Mouse (Mus musculus) lung, embryonic 14.5 days (tissue): ENCODE measurements around the gene Myl7. TPM values are rescaled to one million over a fixed set of nuclear protein-coding genes. Genes with fewer than 3 reads are reported as not detected.
A peak's percentile ranks its signal among the peaks of the same experiment; 100 is the strongest.

ENCODE experiments used
- ATAC-seq: fragments of 200-750 bp; cut with Nextera tagmentation; 2 replicates; pipeline ENCODE4 v1.8.0; 2017; ENCODE audit warnings: mild to moderate bottlenecking, moderate TSS enrichment, moderate library complexity; ENCODE audit not compliant: insufficient read depth
- DNase-seq: peaks from one replicate; pipeline ENCODE4 v3.0.0-alpha.2; 2015
- H3K27ac ChIP-seq: fragments of 300-500 bp; sonication (generic); 2 replicates; pipeline ENCODE4 v1.5.1; 2014; ENCODE audit warnings: low read depth, mild to moderate bottlenecking, moderate library complexity
- H3K27me3 ChIP-seq: fragments of 300-500 bp; sonication (generic); 2 replicates; pipeline ENCODE4 v1.6.1; 2014; ENCODE audit warnings: low read length, control low read depth; ENCODE audit not compliant: insufficient read depth
- H3K36me3 ChIP-seq: fragments of 300-500 bp; sonication (generic); 2 replicates; pipeline ENCODE4 v1.6.1; 2014; ENCODE audit warnings: control low read depth; ENCODE audit not compliant: insufficient read depth
- H3K4me1 ChIP-seq: fragments of 300-500 bp; sonication (generic); 2 replicates; pipeline ENCODE4 v1.6.1; 2014; ENCODE audit warnings: antibody characterized with exemption, control low read depth; ENCODE audit not compliant: insufficient read depth
- H3K4me2 ChIP-seq: fragments of 300-500 bp; sonication (generic); 2 replicates; pipeline ENCODE4 v1.6.1; 2014; ENCODE audit warnings: mild to moderate bottlenecking
- H3K4me3 ChIP-seq: fragments of 300-500 bp; sonication (generic); 2 replicates; pipeline ENCODE4 v1.5.1; 2014; ENCODE audit warnings: low read depth, low read length
- H3K9ac ChIP-seq: fragments of 300-500 bp; sonication (generic); 2 replicates; pipeline ENCODE4 v1.6.1; 2014
- H3K9me3 ChIP-seq: fragments of 300-500 bp; sonication (generic); 2 replicates; pipeline ENCODE4 v1.6.1; 2016; ENCODE audit warnings: low read depth, low read length, control low read depth
- CTCF ChIP-seq: IDR thresholded peaks from 2 replicates; pipeline ENCODE4 v1.5.1; 2016; ENCODE audit warnings: antibody characterized with exemption, low read depth
- WGBS: fragments of 180-500 bp; shearing (Covaris S2); extraction: QIAGEN DNeasy Blood & Tissue Kit; methylation state at CpG from one replicate; pipeline ENCODE4 v1.1.7; 2014; 5-methylcytosine and 5-hydroxymethylcytosine counted together
- polyA plus RNA-seq: library from polyadenylated mRNA; unstranded; fragments of >200 nt; fragmentation: Nextera tagmentation; extraction: Ambion mirVana; gene quantifications from 2 replicates; pipeline ENCODE4 v1.2.1, GENCODE M21; 2014

Myl7 gene
- polyA plus RNA-seq, 1 experiment from 2014 or later: 21.4 TPM

DNA sequence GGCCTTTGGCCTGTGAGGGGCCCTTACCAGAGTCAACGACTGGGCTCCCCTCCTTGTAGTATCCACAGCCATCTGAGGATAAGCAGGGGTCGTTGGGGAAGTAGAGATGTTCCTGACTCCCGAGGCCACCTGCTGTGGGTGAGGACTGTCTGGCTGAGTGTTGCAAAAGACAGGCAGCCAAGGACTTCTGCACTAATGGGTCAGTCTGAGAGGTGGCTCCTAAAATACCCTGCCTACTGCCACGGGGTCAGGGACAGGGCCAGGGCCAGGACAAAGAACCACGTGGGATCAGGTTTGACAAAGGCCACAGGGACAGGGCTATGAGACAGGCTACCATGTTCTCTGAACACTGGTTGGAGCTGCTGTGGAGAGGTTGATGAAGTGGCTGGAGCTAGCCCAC lies 16.4 kb upstream of the Myl7 start:
- Histone ChIP-seq H3K4me2 (no peak overlapping the region), H3K36me3 (no peaks in the 10 kb centered on the region), H3K9ac (no peak overlapping the region), H3K4me1 (no peaks in the 10 kb centered on the region), H3K27me3 (no peaks in the 10 kb centered on the region), H3K4me3 (no peak overlapping the region), H3K9me3 (no peaks in the 10 kb centered on the region), H3K27ac (no peak overlapping the region)
- ATAC-seq: no peak
- no peak for TF ChIP-seq CTCF
- WGBS: 45% methylated on average over 5 of the region's 5 CpGs
- no peak for DNase-seq

DNA sequence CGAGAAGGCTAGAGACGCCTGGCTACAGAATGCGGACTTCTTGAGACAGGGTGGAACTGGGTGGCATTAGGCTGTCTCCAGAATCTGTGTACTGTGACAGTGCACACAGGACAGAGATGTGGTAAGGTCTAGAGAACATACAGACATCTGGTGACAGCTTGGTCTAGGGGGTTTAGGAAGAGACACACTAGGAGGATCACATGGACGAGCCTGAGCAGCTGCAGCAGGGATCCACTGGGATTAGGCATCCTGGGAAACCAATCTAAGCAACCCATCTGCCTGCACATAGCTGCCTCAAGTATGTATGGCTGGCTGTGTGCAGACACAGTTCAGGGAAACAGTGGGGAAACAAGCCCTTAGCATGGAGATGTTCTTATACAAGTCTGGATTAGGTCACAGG lies 15.4 kb upstream of the Myl7 start:
- Histone ChIP-seq H3K4me2 (no peak overlapping the region), H3K27ac (no peak overlapping the region), H3K9ac (no peak overlapping the region), H3K36me3 (no peaks in the 10 kb centered on the region), H3K4me3 (no peak overlapping the region), H3K9me3 (no peaks in the 10 kb centered on the region), H3K4me1 (no peaks in the 10 kb centered on the region), H3K27me3 (no peaks in the 10 kb centered on the region)
- TF ChIP-seq CTCF: no peak
- 79% methylated on average over 4 of the region's 4 CpGs for WGBS
- no peak for ATAC-seq
- DNase-seq: no peak

DNA sequence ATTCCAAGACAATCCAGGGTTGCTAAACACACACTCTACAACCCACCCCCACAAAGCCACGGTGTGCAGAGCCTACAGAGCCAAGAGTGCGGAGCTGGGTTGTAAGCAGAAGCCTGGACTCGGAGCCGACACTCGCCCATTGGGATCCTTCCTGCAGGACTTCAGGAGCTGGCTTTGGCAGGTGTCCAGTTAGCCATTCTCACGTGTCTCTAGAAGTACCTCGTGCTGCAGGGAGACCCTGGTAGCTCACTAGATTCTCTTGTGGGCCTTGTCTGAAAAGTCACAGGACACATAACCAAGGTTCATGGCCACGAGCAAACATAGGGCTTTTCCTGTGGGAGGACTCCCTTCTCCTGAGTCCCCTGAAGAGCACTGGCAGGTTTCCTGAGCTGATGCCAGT lies 14.7 kb upstream of the Myl7 start:
- no peaks in the 10 kb centered on the region for H3K9me3 ChIP-seq
- H3K4me1 ChIP-seq: no peaks in the 10 kb centered on the region
- H3K27me3 ChIP-seq: no peaks in the 10 kb centered on the region
- H3K4me3 ChIP-seq: no peak overlapping the region
- no peak for TF ChIP-seq CTCF
- WGBS: 63% methylated on average over 8 of the region's 8 CpGs
- no peak for ATAC-seq
- H3K4me2 ChIP-seq: no peak overlapping the region
- no peaks in the 10 kb centered on the region for H3K36me3 ChIP-seq
- H3K27ac ChIP-seq: no peak overlapping the region
- DNase-seq: no peak
- H3K9ac ChIP-seq: no peak overlapping the region

DNA sequence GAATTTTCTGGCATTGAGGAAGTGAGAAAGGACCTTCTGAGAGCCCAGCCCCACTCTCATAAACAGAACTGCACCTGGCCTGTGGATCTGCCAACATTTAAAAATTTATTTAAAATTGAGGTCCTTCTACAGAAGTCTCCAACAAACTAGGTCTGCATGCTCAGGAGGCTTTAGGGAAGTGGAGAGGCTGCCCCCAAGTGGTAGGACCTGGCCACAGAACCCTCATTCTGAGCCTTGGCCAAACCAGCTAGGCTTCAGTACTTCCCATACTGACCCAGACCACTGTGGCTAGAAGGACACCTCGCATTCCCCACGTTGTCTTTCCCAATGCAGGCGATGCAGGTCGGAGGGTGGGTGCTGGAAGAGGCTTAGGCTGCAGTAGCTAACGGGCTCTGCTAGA lies 14.1 kb upstream of the Myl7 start:
- Histone ChIP-seq H3K36me3 (no peaks in the 10 kb centered on the region), H3K27me3 (no peaks in the 10 kb centered on the region), H3K9ac (no peak overlapping the region), H3K27ac (no peak overlapping the region), H3K4me2 (no peak overlapping the region), H3K9me3 (no peaks in the 10 kb centered on the region), H3K4me1 (no peaks in the 10 kb centered on the region), H3K4me3 (no peak overlapping the region)
- 25% methylated on average over 5 of the region's 5 CpGs for WGBS
- TF ChIP-seq CTCF: peak; percentile 77
- ATAC-seq (peak; percentile 73), DNase-seq (peak; percentile 82)

DNA sequence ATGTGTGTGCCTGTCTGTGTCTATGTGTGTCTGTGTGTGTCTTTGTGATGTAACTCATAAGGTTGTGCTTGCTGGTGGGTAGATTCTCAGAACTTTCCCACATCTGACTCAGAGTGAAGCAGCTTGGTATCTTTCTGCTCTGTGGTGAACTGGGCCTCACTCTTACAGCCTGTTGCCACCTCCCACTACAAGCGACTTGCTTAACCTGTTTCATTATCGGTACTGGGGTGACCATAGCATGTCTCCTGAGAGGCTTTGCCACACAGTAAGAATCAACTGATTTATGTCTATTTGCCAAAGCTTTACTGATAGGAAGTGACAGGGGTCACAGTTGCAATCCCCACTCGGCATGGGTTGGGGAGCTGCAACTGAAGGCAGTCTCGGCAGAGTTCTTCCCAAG lies 10.1 kb upstream of the Myl7 start:
- Histone ChIP-seq H3K4me1 (no peaks in the 10 kb centered on the region; the same call in 1 of the 2 replicates), H3K36me3 (no peaks in the 10 kb centered on the region), H3K27ac (no peak overlapping the region), H3K9me3 (no peaks in the 10 kb centered on the region), H3K4me2 (no peak overlapping the region), H3K4me3 (no peak overlapping the region), H3K9ac (no peak overlapping the region), H3K27me3 (no peaks in the 10 kb centered on the region)
- no peak for TF ChIP-seq CTCF
- DNase-seq: no peak
- 35% methylated on average over 4 of the region's 4 CpGs for WGBS
- ATAC-seq: no peak

DNA sequence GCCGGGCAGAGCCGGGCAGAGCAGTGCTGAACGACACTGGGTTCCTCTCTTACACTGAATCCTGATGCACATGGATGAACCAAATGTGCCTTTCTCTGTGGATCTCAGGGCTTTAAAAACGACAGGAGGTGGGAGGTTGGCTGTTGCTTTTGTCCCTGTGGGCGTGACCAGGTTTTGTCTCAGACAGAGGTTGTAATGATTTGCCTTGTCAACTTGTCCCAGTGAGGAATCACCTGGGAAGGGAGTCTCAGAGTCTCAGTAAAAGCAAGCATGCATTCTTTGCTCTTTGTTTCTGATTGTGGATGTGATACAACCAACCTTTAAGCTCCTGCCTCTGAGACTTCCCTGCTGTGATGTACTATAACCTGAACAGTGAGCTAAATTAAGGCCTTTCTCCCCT lies 8.5 kb upstream of the Myl7 start:
- no peaks in the 10 kb centered on the region for H3K9me3 ChIP-seq
- ATAC-seq (no peak), DNase-seq (no peak)
- 66% methylated on average over 5 of the region's 5 CpGs for WGBS
- H3K27ac ChIP-seq: no peak overlapping the region
- H3K36me3 ChIP-seq: no peaks in the 10 kb centered on the region
- H3K27me3 ChIP-seq: no peaks in the 10 kb centered on the region
- no peak for TF ChIP-seq CTCF
- no peak overlapping the region for H3K9ac ChIP-seq
- H3K4me1 ChIP-seq: peaks cover 3% of the 10 kb centered on the region; the same call in 1 of the 2 replicates
- no peak overlapping the region for H3K4me2 ChIP-seq
- H3K4me3 ChIP-seq: no peak overlapping the region

DNA sequence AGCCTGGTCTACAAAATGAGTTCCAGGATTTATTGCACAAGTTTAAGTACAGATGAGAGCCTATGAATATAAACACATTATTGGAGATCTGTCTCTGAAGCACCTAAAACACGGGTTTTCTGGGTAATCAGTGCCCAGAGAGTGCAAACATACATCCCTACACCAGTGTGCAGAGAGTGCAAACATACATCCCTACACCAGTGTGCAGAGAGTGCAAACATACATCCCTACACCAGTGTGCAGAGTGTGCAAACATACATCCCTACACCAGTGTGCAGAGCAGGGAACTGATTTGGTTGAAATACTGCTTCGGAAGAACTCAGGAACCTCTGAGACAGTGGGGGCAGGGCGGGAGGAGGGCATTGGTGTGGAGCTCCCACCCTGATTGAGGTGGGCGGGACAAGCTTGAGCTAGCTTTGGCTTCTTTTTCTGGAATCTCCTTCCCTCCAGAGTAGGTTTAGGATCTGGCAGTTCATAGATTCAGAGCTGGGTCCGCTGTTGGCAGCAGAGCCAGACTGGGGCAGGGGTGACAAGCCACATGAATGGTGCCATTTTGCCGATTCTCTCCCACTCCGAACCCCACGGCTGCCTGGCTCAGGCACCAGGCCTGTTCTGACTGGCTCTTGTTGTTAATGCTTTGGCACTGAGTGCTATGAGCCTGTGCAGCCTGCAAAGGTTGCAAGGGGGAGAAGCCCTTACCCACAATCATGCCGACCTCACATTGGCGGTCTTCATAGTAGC lies 7.4 kb upstream of the Myl7 start:
- Histone ChIP-seq H3K27me3 (no peaks in the 10 kb centered on the region), H3K36me3 (no peaks in the 10 kb centered on the region), H3K9me3 (no peaks in the 10 kb centered on the region), H3K9ac (no peak overlapping the region), H3K27ac (no peak overlapping the region), H3K4me3 (no peak overlapping the region), H3K4me1 (peaks cover 10% of the 10 kb centered on the region; the same call in 1 of the 2 replicates), H3K4me2 (no peak overlapping the region)
- WGBS: 79% methylated on average over 10 of the region's 10 CpGs
- TF ChIP-seq CTCF: no peak
- ATAC-seq (no peak), DNase-seq (no peak)
